Mouse (Mus musculus) embryonic facial prominence, embryonic 14.5 days (tissue): ENCODE measurements around the gene Hoxa11. TPM values are rescaled to one million over a fixed set of nuclear protein-coding genes. Genes with fewer than 3 reads are reported as not detected.
A peak's percentile ranks its signal among the peaks of the same experiment; 100 is the strongest.

Experiments
- ATAC-seq: fragments of 200-750 bp; cut with Nextera tagmentation; 2 replicates; pipeline ENCODE4 v1.8.0; 2017; ENCODE audit warnings: low read depth, moderate number of reproducible peaks, moderate TSS enrichment
- DNase-seq: peaks from one replicate; pipeline ENCODE4 v3.0.0-alpha.2; 2015; ENCODE audit warnings: low spot score
- H3K27ac ChIP-seq: fragments of 300-500 bp; sonication (generic); replicated peaks from 2 replicates; pipeline ENCODE4 v1.5.1; 2014; ENCODE audit warnings: low read depth, mild to moderate bottlenecking, low read length, moderate library complexity
- H3K27me3 ChIP-seq: fragments of 300-500 bp; sonication (generic); replicated peaks from 2 replicates; pipeline ENCODE4 v1.6.1; 2014; ENCODE audit warnings: low read length; ENCODE audit not compliant: control insufficient read depth, insufficient read depth
- H3K36me3 ChIP-seq: fragments of 300-500 bp; sonication (generic); 2 replicates; pipeline ENCODE4 v1.6.1; 2014; ENCODE audit warnings: low read length, mixed read lengths; ENCODE audit not compliant: control insufficient read depth, insufficient read depth
- H3K4me1 ChIP-seq: fragments of 300-500 bp; sonication (generic); 2 replicates; pipeline ENCODE4 v1.6.1; 2014; ENCODE audit warnings: antibody characterized with exemption, low read length; ENCODE audit not compliant: control insufficient read depth, insufficient read depth
- H3K4me2 ChIP-seq: fragments of 300-500 bp; sonication (generic); 2 replicates; pipeline ENCODE4 v1.6.1; 2014; ENCODE audit warnings: low read depth, mild to moderate bottlenecking, low read length, moderate library complexity, mixed read lengths
- H3K4me3 ChIP-seq: fragments of 300-500 bp; sonication (generic); 2 replicates; pipeline ENCODE4 v1.5.1; 2014; ENCODE audit warnings: low read depth, mild to moderate bottlenecking, low read length
- H3K9ac ChIP-seq: fragments of 300-500 bp; sonication (generic); 2 replicates; pipeline ENCODE4 v1.6.1; 2014; ENCODE audit warnings: low read depth, mild to moderate bottlenecking, low read length, moderate library complexity, mixed read lengths
- H3K9me3 ChIP-seq: fragments of 300-500 bp; sonication (generic); 2 replicates; pipeline ENCODE4 v1.6.1; 2016; ENCODE audit warnings: low read length; ENCODE audit not compliant: control insufficient read depth
- WGBS: fragments of 180-500 bp; shearing (Covaris S2); extraction: QIAGEN DNeasy Blood & Tissue Kit; methylation state at CpG from one replicate; pipeline ENCODE4 v1.1.7; 2014; 5-methylcytosine and 5-hydroxymethylcytosine counted together
- polyA plus RNA-seq: library from polyadenylated mRNA; unstranded; fragments of >200 nt; fragmentation: Nextera tagmentation; extraction: Ambion mirVana; gene quantifications from 2 replicates; pipeline ENCODE4 v1.2.1, GENCODE M21; 2014

The Hoxa11 gene
- 0.13 TPM in 1 of 2 replicates, not detected in the other for polyA plus RNA-seq

DNA sequence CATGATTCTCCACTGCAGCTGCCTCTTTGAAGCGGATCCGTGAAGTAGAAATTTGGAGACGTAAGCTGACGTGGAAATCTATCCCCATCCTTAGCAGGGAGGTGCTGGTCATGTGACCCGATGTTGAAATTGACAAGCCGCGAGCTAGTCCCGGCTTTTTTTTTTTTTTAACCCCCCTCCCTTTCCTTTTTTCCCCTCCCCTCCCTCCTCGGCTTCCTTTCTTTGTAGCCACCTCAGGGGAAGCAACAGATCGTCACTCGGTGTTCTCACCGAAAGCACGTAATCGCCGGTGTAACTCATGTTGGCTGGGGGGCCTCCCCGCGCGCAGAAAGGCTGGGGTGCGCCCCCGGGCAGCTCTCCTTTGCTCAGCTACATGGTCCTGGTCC is at the start of gene Hoxa11:
Hoxa11 (minus strand) TSS at position 54 of the 386 bp plus-strand sequence.
- no peak for ATAC-seq
- no peak for DNase-seq
- H3K27me3 ChIP-seq, result peaks cover 99% of the 10 kb centered on the region
- H3K9ac ChIP-seq, result no peak within 1 kb of the TSS
- no peak within 1 kb of the TSS for H3K27ac ChIP-seq
- H3K4me3 ChIP-seq, result peak within 1 kb of the TSS; percentile 5; the same call in 1 of the 2 replicates
- H3K4me1 ChIP-seq, result no peaks in the 10 kb centered on the region
- no peaks in the 10 kb centered on the region for H3K9me3 ChIP-seq
- 0 out of 2 replicates have a peak within 1 kb of the TSS, but pooled peaks have one; percentile 6 for H3K4me2 ChIP-seq
- H3K36me3 ChIP-seq, result no peaks in the 10 kb centered on the region
- WGBS, result under 1% methylated on average over 20 of the region's 20 CpGs

DNA sequence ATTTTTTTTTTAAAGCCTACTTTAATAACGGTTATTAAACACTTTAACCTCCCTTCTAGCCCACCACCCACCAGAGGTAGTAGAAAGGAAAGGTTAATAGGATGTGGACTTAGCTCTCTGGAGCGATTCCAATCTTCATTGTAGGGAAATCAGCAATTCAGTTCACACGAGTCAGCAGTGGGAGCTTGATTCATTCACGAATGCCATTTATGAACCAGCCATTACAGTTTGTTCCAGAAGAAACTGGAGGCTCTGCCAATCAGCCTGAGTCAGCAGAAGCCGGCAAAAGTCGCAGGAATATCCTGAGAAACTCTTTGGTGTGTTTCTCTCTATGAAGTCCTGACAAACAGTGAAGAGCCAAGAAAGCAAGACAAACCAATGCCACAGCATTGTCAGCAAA is 49.0 kb upstream of the Hoxa11 start:
- Histone ChIP-seq H3K4me3 (no peak overlapping the region), H3K9me3 (no peaks in the 10 kb centered on the region), H3K27me3 (peaks cover 64% of the 10 kb centered on the region), H3K9ac (no peak overlapping the region), H3K4me2 (no peak overlapping the region), H3K36me3 (no peaks in the 10 kb centered on the region), H3K27ac (no peak overlapping the region), H3K4me1 (no peaks in the 10 kb centered on the region)
- ATAC-seq (no peak), DNase-seq (no peak)
- WGBS, result 72% methylated on average over 6 of the region's 6 CpGs

DNA sequence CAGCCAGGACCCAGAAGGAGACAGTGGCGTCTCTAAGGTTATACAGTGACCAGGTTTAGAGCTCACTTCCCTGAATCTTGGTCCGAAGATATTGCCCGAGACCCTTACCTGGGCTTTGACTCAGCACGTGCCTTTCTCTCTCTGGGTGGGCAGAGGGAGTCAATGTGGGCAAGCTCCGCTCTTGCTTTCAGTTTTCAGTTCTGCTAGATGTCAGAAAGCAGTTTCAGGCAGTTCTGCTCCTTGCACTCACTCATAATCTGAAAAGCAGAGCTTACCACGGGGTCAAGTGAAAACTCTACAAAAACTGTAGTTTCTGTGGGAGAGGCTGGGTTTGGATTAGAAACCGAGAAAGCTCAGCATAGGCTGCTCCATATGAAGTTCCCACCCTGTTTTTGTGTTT is 46.7 kb upstream of the Hoxa11 start:
- WGBS, result 54% methylated on average over 7 of the region's 7 CpGs
- no peak overlapping the region for H3K4me2 ChIP-seq
- no peak overlapping the region for H3K4me3 ChIP-seq
- H3K27ac ChIP-seq, result no peak overlapping the region
- DNase-seq (no peak), ATAC-seq (no peak)
- no peak overlapping the region for H3K9ac ChIP-seq
- H3K9me3 ChIP-seq, result no peaks in the 10 kb centered on the region
- no peaks in the 10 kb centered on the region for H3K36me3 ChIP-seq
- no peaks in the 10 kb centered on the region for H3K4me1 ChIP-seq
- peaks cover 68% of the 10 kb centered on the region for H3K27me3 ChIP-seq

DNA sequence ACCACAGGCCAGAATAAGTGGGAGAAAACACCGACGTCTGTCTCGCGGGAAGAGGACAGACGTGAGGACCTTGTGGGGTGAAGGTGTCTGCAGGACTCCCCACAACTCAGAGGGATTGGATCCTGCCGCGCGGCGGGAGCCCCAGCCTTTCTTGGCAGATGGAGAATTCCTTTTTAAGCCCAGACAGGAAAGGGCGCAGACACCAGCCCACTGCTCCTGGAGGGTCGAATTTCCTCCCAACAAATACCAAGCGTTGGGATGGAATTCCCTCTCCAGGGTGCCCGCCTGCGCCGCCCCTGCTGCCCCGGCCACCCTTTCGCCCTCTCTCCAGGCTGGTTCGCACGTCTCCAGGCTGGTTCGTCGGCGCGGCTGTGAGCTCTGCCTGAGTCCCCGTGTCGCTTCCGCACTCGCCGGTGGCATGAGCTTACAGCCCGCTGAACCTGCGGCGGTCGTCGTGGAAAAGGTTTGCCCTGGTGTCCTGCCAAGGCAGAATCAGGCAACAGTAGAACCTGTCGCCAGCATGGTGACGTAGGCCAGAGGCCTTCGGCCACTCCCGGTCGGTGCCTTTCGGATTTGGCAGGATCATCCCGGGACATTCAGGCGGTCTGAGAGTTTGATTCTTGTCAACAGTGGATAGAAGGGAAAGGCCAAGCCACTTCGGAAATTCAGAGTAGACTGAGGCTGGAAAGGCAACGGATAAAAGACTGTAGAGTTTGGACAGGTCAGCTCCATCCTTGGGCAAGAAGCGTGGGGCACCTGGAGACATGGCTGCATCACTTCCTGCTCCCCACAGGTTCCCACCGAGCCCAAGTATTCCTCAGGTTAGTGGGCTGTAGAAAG is 45.6 kb upstream of the Hoxa11 start:
- H3K27ac ChIP-seq, result no peak overlapping the region
- WGBS, result 3% methylated on average over 37 of the region's 45 CpGs
- H3K27me3 ChIP-seq, result peaks cover 75% of the 10 kb centered on the region
- peak overlapping the region; percentile 22; the same call in 1 of the 2 replicates for H3K9ac ChIP-seq
- peak; percentile 49 for DNase-seq
- peak overlapping the region; percentile 32 for H3K4me3 ChIP-seq
- no peaks in the 10 kb centered on the region for H3K36me3 ChIP-seq
- no peaks in the 10 kb centered on the region for H3K9me3 ChIP-seq
- peak overlapping the region; percentile 57 for H3K4me2 ChIP-seq
- ATAC-seq, result no peak
- H3K4me1 ChIP-seq, result no peaks in the 10 kb centered on the region

DNA sequence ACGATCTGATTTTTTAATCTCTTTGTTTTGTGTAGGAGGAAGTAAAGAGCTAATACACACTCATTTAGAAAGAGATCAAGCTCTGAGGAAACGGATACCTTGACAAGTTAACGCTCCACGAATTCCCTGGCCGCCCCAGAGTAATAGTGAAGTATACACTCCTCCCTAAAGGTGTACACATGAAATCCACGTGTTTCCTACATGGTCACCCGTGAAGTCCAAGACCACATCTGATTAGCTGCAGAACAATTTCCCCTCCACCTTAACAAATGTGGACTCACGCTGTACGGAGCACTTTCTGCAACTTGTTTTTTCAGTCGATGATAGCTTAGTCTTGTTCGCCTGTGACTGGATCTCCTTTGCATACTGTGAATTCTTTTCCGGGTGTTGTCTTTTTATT is 44.6 kb upstream of the Hoxa11 start:
- peaks cover 71% of the 10 kb centered on the region for H3K27me3 ChIP-seq
- 13% methylated on average over 12 of the region's 12 CpGs for WGBS
- no peak overlapping the region for H3K27ac ChIP-seq
- H3K9ac ChIP-seq, result no peak overlapping the region
- no peak overlapping the region for H3K4me2 ChIP-seq
- no peaks in the 10 kb centered on the region for H3K36me3 ChIP-seq
- no peak for DNase-seq
- no peaks in the 10 kb centered on the region for H3K4me1 ChIP-seq
- ATAC-seq, result no peak
- no peaks in the 10 kb centered on the region for H3K9me3 ChIP-seq
- H3K4me3 ChIP-seq, result no peak overlapping the region

DNA sequence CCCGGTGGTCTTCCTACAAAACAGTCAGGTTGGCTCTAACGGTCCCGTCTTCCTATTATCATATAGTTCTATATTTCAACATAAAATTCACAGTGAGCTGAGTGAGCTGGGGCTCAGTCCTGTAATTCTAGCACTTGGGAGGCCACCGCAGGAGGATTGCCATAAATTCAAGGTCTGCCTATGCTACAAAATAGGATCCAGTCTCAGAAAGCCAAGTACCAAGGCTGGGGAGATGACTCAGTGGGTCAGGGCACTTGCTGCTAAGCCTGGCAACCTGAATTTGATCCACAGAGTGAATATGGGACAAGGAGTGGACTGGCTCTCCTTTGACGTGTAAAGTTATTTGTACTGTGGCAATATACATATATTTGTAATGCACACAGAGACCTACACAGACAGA is 38.3 kb upstream of the Hoxa11 start:
- Histone ChIP-seq H3K9me3 (no peaks in the 10 kb centered on the region), H3K4me1 (no peaks in the 10 kb centered on the region), H3K4me2 (no peak overlapping the region), H3K36me3 (no peaks in the 10 kb centered on the region), H3K4me3 (no peak overlapping the region), H3K9ac (no peak overlapping the region), H3K27me3 (peaks cover 52% of the 10 kb centered on the region), H3K27ac (no peak overlapping the region)
- DNase-seq (no peak), ATAC-seq (no peak)
- 78% methylated on average over 5 of the region's 5 CpGs for WGBS

DNA sequence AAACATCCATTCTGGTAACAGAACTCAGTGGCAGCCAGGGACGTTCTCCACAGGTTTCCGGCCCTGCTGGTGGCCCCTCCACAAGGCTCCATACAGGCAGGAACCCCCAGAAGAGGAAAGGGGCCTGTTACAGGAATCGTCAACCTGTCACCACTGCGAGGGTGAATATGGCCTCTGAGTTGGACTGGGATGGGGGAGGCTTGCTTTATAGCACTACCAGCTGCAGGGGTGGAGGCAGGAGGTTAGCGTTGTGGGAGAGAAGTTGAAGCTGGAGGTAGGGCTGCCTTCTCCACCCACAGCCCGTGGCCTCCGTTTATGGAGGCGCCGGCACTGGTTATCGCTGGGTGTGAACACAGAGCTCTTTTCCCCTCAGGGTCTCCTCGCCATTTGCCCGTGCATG is 35.5 kb upstream of the Hoxa11 start:
- Histone ChIP-seq H3K9me3 (no peaks in the 10 kb centered on the region), H3K4me2 (no peak overlapping the region), H3K27ac (no peak overlapping the region), H3K4me1 (no peaks in the 10 kb centered on the region), H3K27me3 (peaks cover 64% of the 10 kb centered on the region), H3K36me3 (no peaks in the 10 kb centered on the region), H3K9ac (no peak overlapping the region), H3K4me3 (no peak overlapping the region)
- no peak for DNase-seq
- 69% methylated on average over 12 of the region's 12 CpGs for WGBS
- no peak for ATAC-seq

DNA sequence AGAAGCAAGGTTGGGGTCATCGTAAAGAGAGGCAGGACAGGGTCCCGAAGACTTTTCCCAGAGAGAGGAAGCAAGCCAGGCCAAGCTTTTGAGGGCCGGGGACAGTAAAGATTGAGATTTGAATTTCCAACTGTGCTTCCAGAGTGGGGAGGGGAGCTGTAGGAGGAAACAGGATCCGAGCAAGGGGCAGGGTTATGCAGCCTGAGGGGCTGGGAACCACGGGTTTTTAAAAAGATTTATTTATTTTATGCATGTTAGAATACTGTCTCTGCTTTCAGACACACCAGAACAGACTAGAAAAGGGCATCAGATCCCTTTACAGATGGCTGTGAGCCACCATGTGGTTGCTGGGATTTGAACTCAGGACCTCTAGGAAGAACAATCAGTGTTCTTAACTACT is 31.3 kb upstream of the Hoxa11 start:
- no peak overlapping the region for H3K4me2 ChIP-seq
- WGBS, result 3% methylated on average over 5 of the region's 5 CpGs
- no peaks in the 10 kb centered on the region for H3K36me3 ChIP-seq
- H3K27me3 ChIP-seq, result peaks cover 87% of the 10 kb centered on the region
- H3K9me3 ChIP-seq, result no peaks in the 10 kb centered on the region
- no peak overlapping the region for H3K9ac ChIP-seq
- H3K4me3 ChIP-seq, result no peak overlapping the region
- ATAC-seq (no peak), DNase-seq (no peak)
- no peaks in the 10 kb centered on the region for H3K4me1 ChIP-seq
- H3K27ac ChIP-seq, result no peak overlapping the region

DNA sequence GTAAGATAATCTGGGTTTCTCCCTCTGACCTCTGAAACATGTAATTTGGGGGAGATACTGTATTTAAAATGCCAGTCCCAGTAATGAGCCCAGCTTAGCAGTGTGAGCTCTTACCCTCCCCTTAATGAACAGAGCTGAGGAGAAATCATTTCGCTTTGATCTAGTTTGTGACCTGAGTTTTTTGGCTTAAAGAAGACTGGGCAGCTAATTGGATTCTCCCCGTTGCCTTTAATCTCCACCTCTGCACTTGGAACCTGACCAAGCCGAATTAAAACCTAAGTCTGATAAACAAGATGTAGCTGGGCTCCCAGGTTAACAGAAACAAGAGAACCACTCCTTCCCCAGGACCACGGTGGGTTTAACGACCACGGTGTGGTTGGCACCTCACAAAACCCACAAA is 30.8 kb upstream of the Hoxa11 start:
- H3K27me3 ChIP-seq, result peaks cover 91% of the 10 kb centered on the region
- no peaks in the 10 kb centered on the region for H3K9me3 ChIP-seq
- DNase-seq, result no peak
- no peaks in the 10 kb centered on the region for H3K4me1 ChIP-seq
- no peak overlapping the region for H3K4me3 ChIP-seq
- H3K36me3 ChIP-seq, result no peaks in the 10 kb centered on the region
- no peak overlapping the region for H3K9ac ChIP-seq
- 5% methylated on average over 6 of the region's 6 CpGs for WGBS
- no peak overlapping the region for H3K4me2 ChIP-seq
- ATAC-seq, result no peak
- no peak overlapping the region for H3K27ac ChIP-seq
